Mouse (Mus musculus) limb, embryonic 14.5 days (tissue): ENCODE measurements around the gene Gm6525. TPM values are rescaled to one million over a fixed set of nuclear protein-coding genes. Genes with fewer than 3 reads are reported as not detected.

Experiments used
- ATAC-seq: fragments of 200-750 bp; cut with Nextera tagmentation; 2 replicates; pipeline ENCODE4 v1.8.0; 2017; ENCODE audit warnings: low read depth, moderate number of reproducible peaks, moderate TSS enrichment; ENCODE audit not compliant: low FRiP score
- DNase-seq: peaks from one replicate; pipeline ENCODE4 v3.0.0-alpha.2; 2015; ENCODE audit warnings: low spot score
- H3K27ac ChIP-seq: fragments of 300-500 bp; sonication (generic); replicated peaks from 2 replicates; pipeline ENCODE4 v1.5.1; 2014; ENCODE audit warnings: low read depth, mild to moderate bottlenecking, low read length, moderate library complexity, mixed read lengths
- H3K27me3 ChIP-seq: fragments of 300-500 bp; sonication (generic); 2 replicates; pipeline ENCODE4 v1.6.1; 2014; ENCODE audit warnings: low read length, mixed read lengths; ENCODE audit not compliant: control insufficient read depth, insufficient read depth
- H3K36me3 ChIP-seq: fragments of 300-500 bp; sonication (generic); 2 replicates; pipeline ENCODE4 v1.6.1; 2014; ENCODE audit warnings: mild to moderate bottlenecking, low read length, moderate library complexity, mixed read lengths; ENCODE audit not compliant: control insufficient read depth, insufficient read depth
- H3K4me1 ChIP-seq: fragments of 300-500 bp; sonication (generic); 2 replicates; pipeline ENCODE4 v1.6.1; 2014; ENCODE audit warnings: antibody characterized with exemption, low read length, mixed read lengths; ENCODE audit not compliant: control insufficient read depth, insufficient read depth
- H3K4me2 ChIP-seq: fragments of 300-500 bp; sonication (generic); replicated peaks from 2 replicates; pipeline ENCODE4 v1.6.1; 2014; ENCODE audit warnings: low read depth, mild to moderate bottlenecking, low read length, moderate library complexity; ENCODE audit not compliant: severe bottlenecking
- H3K4me3 ChIP-seq: fragments of 300-500 bp; sonication (generic); replicated peaks from 2 replicates; pipeline ENCODE4 v1.5.1; 2014; ENCODE audit warnings: low read length
- H3K9ac ChIP-seq: fragments of 300-500 bp; sonication (generic); 2 replicates; pipeline ENCODE4 v1.6.1; 2014; ENCODE audit warnings: mild to moderate bottlenecking, low read depth, low read length, moderate library complexity; ENCODE audit not compliant: severe bottlenecking
- H3K9me3 ChIP-seq: fragments of 300-500 bp; sonication (generic); 2 replicates; pipeline ENCODE4 v1.6.1; 2016; ENCODE audit warnings: low read length; ENCODE audit not compliant: control insufficient read depth
- POLR2A ChIP-seq: fragments of 200-500 bp; IDR thresholded peaks from 2 replicates; pipeline ENCODE4 v1.8.0; 2012; ENCODE audit warnings: inconsistent platforms, mild to moderate bottlenecking, moderate library complexity, borderline replicate concordance; ENCODE audit not compliant: insufficient read depth, insufficient read length; ENCODE audit errors: extremely low read depth
- WGBS: fragments of 180-500 bp; shearing (Covaris S2); extraction: QIAGEN DNeasy Blood & Tissue Kit; methylation state at CpG from one replicate; pipeline ENCODE4 v1.1.7; 2014; 5-methylcytosine and 5-hydroxymethylcytosine counted together
- polyA plus RNA-seq, 2 experiments: library from polyadenylated mRNA; depleted of rRNA in 1 of 2; stranded (reverse) in 1 of 2; unstranded in 1 of 2; fragments of >200 nt; fragmentation: Nextera tagmentation in 1 of 2; extraction: Ambion mirVana in 1 of 2; gene quantifications; 2 replicates each; pipeline versions ENCODE4 v1.2.1 to v1.2.3; 2012 to 2014

Gene Gm6525
- polyA plus RNA-seq, 2 experiments = 0.39 to 0.55 TPM

GRCm38 (mm10) chr3:84220748-84221147 lies 46.8 kb downstream of the Gm6525 start:
- ATAC-seq (peak; percentile 72; the same call in 1 of the 2 replicates), DNase-seq (peak; percentile 61)
- no peak overlapping the region for H3K27ac ChIP-seq
- no peaks in the 10 kb centered on the region for H3K27me3 ChIP-seq
- peaks cover 22% of the 10 kb centered on the region for H3K4me1 ChIP-seq
- peak overlapping the region; percentile 56 for H3K4me2 ChIP-seq
- TF ChIP-seq POLR2A = 0 out of 2 replicates have a peak, but pooled peaks have one; percentile 25
- no peaks in the 10 kb centered on the region for H3K9me3 ChIP-seq
- peak overlapping the region; percentile 34 for H3K4me3 ChIP-seq
- WGBS = 1% methylated on average over 11 of the region's 11 CpGs
- peak overlapping the region; percentile 47 for H3K9ac ChIP-seq
- no peaks in the 10 kb centered on the region for H3K36me3 ChIP-seq

Other genes starting within 250 kb of the Gm6525 start
- 52.4 and 60.0 TPM in 2 replicates for gene Tmem131l, start 133.9 kb upstream of the Gm6525 start, polyA plus RNA-seq (2012; rRNA removed)
- gene Tmem131l, start 133.9 kb upstream of the Gm6525 start, polyA plus RNA-seq (2014; fragmentation: Nextera tagmentation; extraction: Ambion mirVana) = 59.8 and 66.0 TPM in 2 replicates
- gene Mnd1, start 18.3 kb upstream of the Gm6525 start, polyA plus RNA-seq (2012; rRNA removed) = 4.4 and 9.8 TPM in 2 replicates
- 13.3 and 14.3 TPM in 2 replicates for gene Mnd1, start 18.3 kb upstream of the Gm6525 start, polyA plus RNA-seq (2014; fragmentation: Nextera tagmentation; extraction: Ambion mirVana)
- 17.4 and 20.5 TPM in 2 replicates for gene Trim2, start 132.8 kb downstream of the Gm6525 start, polyA plus RNA-seq (2012; rRNA removed)
- 28.1 and 30.6 TPM in 2 replicates for gene Trim2, start 132.8 kb downstream of the Gm6525 start, polyA plus RNA-seq (2014; fragmentation: Nextera tagmentation; extraction: Ambion mirVana)